Mouse (Mus musculus) limb, embryonic 14.5 days (tissue): ENCODE measurements around the gene Azin2. TPM values are rescaled to one million over a fixed set of nuclear protein-coding genes. Genes with fewer than 3 reads are reported as not detected.

ENCODE experiments used
- ATAC-seq: fragments of 200-750 bp; cut with Nextera tagmentation; 2 replicates; pipeline ENCODE4 v1.8.0; 2017; ENCODE audit warnings: low read depth, moderate number of reproducible peaks, moderate TSS enrichment; ENCODE audit not compliant: low FRiP score
- DNase-seq: peaks from one replicate; pipeline ENCODE4 v3.0.0-alpha.2; 2015; ENCODE audit warnings: low spot score
- H3K27ac ChIP-seq: fragments of 300-500 bp; sonication (generic); replicated peaks from 2 replicates; pipeline ENCODE4 v1.5.1; 2014; ENCODE audit warnings: low read depth, mild to moderate bottlenecking, low read length, moderate library complexity, mixed read lengths
- H3K27me3 ChIP-seq: fragments of 300-500 bp; sonication (generic); 2 replicates; pipeline ENCODE4 v1.6.1; 2014; ENCODE audit warnings: low read length, mixed read lengths; ENCODE audit not compliant: control insufficient read depth, insufficient read depth
- H3K36me3 ChIP-seq: fragments of 300-500 bp; sonication (generic); 2 replicates; pipeline ENCODE4 v1.6.1; 2014; ENCODE audit warnings: mild to moderate bottlenecking, low read length, moderate library complexity, mixed read lengths; ENCODE audit not compliant: control insufficient read depth, insufficient read depth
- H3K4me1 ChIP-seq: fragments of 300-500 bp; sonication (generic); 2 replicates; pipeline ENCODE4 v1.6.1; 2014; ENCODE audit warnings: antibody characterized with exemption, low read length, mixed read lengths; ENCODE audit not compliant: control insufficient read depth, insufficient read depth
- H3K4me2 ChIP-seq: fragments of 300-500 bp; sonication (generic); replicated peaks from 2 replicates; pipeline ENCODE4 v1.6.1; 2014; ENCODE audit warnings: low read depth, mild to moderate bottlenecking, low read length, moderate library complexity; ENCODE audit not compliant: severe bottlenecking
- H3K4me3 ChIP-seq: fragments of 300-500 bp; sonication (generic); replicated peaks from 2 replicates; pipeline ENCODE4 v1.5.1; 2014; ENCODE audit warnings: low read length
- H3K9ac ChIP-seq: fragments of 300-500 bp; sonication (generic); 2 replicates; pipeline ENCODE4 v1.6.1; 2014; ENCODE audit warnings: mild to moderate bottlenecking, low read depth, low read length, moderate library complexity; ENCODE audit not compliant: severe bottlenecking
- H3K9me3 ChIP-seq: fragments of 300-500 bp; sonication (generic); 2 replicates; pipeline ENCODE4 v1.6.1; 2016; ENCODE audit warnings: low read length; ENCODE audit not compliant: control insufficient read depth
- POLR2A ChIP-seq: fragments of 200-500 bp; IDR thresholded peaks from 2 replicates; pipeline ENCODE4 v1.8.0; 2012; ENCODE audit warnings: inconsistent platforms, mild to moderate bottlenecking, moderate library complexity, borderline replicate concordance; ENCODE audit not compliant: insufficient read depth, insufficient read length; ENCODE audit errors: extremely low read depth
- WGBS: fragments of 180-500 bp; shearing (Covaris S2); extraction: QIAGEN DNeasy Blood & Tissue Kit; methylation state at CpG from one replicate; pipeline ENCODE4 v1.1.7; 2014; 5-methylcytosine and 5-hydroxymethylcytosine counted together
- polyA plus RNA-seq, 2 experiments: library from polyadenylated mRNA; depleted of rRNA in 1 of 2; stranded (reverse) in 1 of 2; unstranded in 1 of 2; fragments of >200 nt; fragmentation: Nextera tagmentation in 1 of 2; extraction: Ambion mirVana in 1 of 2; gene quantifications; 2 replicates each; pipeline versions ENCODE4 v1.2.1 to v1.2.3; 2012 to 2014

The Azin2 gene
- polyA plus RNA-seq, 2 experiments: 26.5 to 30.7 TPM

GRCm38 (mm10) chr4:128970417-128970807 is 8.2 kb upstream of the Azin2 start:
- Histone ChIP-seq H3K27ac (no peak overlapping the region), H3K4me3 (no peak overlapping the region), H3K4me1 (peaks cover 5% of the 10 kb centered on the region; the same call in 1 of the 2 replicates), H3K27me3 (no peaks in the 10 kb centered on the region), H3K9ac (no peak overlapping the region), H3K36me3 (no peaks in the 10 kb centered on the region), H3K4me2 (no peak overlapping the region), H3K9me3 (no peaks in the 10 kb centered on the region)
- TF ChIP-seq POLR2A: no peak
- DNase-seq (no peak), ATAC-seq (no peak)
- WGBS: 74% methylated on average over 7 of the region's 8 CpGs

- no peak overlapping the region for H3K4me3 ChIP-seq
- ATAC-seq (no peak), DNase-seq (no peak)
- H3K9me3 ChIP-seq: no peaks in the 10 kb centered on the region
- WGBS: 60% methylated on average over 18 of the region's 18 CpGs
- H3K4me2 ChIP-seq: no peak overlapping the region
- H3K27me3 ChIP-seq: no peaks in the 10 kb centered on the region
- peaks cover 5% of the 10 kb centered on the region; the same call in 1 of the 2 replicates for H3K4me1 ChIP-seq
- TF ChIP-seq POLR2A: no peak
- no peaks in the 10 kb centered on the region for H3K36me3 ChIP-seq
- H3K9ac ChIP-seq: no peak overlapping the region
- H3K27ac ChIP-seq: no peak overlapping the region
Measured at GRCm38 (mm10) chr4:128969607-128970416, 7.6 kb upstream of the Azin2 start.

GRCm38 (mm10) chr4:128969081-128969480 is 6.8 kb upstream of the Azin2 start:
- ATAC-seq (no peak), DNase-seq (no peak)
- no peak overlapping the region for H3K4me2 ChIP-seq
- whole genome bisulfite sequencing: 75% methylated on average over 5 of the region's 5 CpGs
- no peaks in the 10 kb centered on the region for H3K36me3 ChIP-seq
- TF ChIP-seq POLR2A: no peak
- H3K4me3 ChIP-seq: no peak overlapping the region
- H3K27me3 ChIP-seq: no peaks in the 10 kb centered on the region
- H3K27ac ChIP-seq: no peak overlapping the region
- no peaks in the 10 kb centered on the region for H3K9me3 ChIP-seq
- no peak overlapping the region for H3K9ac ChIP-seq
- H3K4me1 ChIP-seq: peaks cover 5% of the 10 kb centered on the region; the same call in 1 of the 2 replicates

- no peak overlapping the region; the same call in 1 of the 2 replicates for H3K9ac ChIP-seq
- TF ChIP-seq POLR2A: no peak
- H3K27me3 ChIP-seq: no peaks in the 10 kb centered on the region
- no peaks in the 10 kb centered on the region for H3K9me3 ChIP-seq
- DNase-seq (peak; percentile 63), ATAC-seq (no peak)
- H3K27ac ChIP-seq: no peak overlapping the region
- WGBS: 43% methylated on average over 7 of the region's 7 CpGs
- peaks cover 8% of the 10 kb centered on the region for H3K4me1 ChIP-seq
- H3K4me3 ChIP-seq: no peak overlapping the region
- H3K4me2 ChIP-seq: no peak overlapping the region
- no peaks in the 10 kb centered on the region for H3K36me3 ChIP-seq
Measured at GRCm38 (mm10) chr4:128966751-128967150, 4.5 kb upstream of the Azin2 start.

DNA sequence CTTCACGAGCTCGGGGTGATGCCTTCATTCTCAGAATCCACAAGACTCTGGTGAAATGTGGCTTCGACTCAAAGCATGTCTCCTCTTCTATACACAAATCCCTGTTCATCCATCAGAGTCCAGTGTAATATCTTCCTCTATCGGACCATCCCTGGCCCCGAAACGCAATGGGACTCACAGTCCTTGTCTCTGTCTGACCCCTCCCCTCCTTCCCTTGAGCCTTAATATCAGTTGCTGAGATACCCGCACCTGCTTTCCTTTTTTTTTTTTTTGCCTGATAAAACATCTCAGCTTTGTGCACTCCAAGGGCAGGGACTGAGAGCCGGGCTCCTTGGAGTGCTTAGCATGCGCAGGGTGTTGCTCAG is 666 bp upstream of the Azin2 start:
- Histone ChIP-seq H3K27ac (peak overlapping the region; percentile 64; the same call in 1 of the 2 replicates), H3K9me3 (no peaks in the 10 kb centered on the region), H3K27me3 (no peaks in the 10 kb centered on the region), H3K36me3 (no peaks in the 10 kb centered on the region), H3K9ac (no peak overlapping the region), H3K4me3 (peak overlapping the region; percentile 71), H3K4me1 (peaks cover 30% of the 10 kb centered on the region), H3K4me2 (peak overlapping the region; percentile 78)
- no peak for TF ChIP-seq POLR2A
- DNase-seq (no peak), ATAC-seq (peak; percentile 3; the same call in 1 of the 2 replicates)
- WGBS: 4% methylated on average over 9 of the region's 9 CpGs
